Mouse (Mus musculus): ENCODE measurements at regions not wholly inside any gene's neighbourhood (a gene's known extent, or its start where the extent isn't known, plus 50 kb on each side); places are given as distances from the start of the nearest gene placed in this dataset.
A peak's percentile ranks its signal among the peaks of the same experiment; 100 is the strongest.

GRCm38 (mm10) chr1:157973373-157974232 is 382.5 kb downstream of the Brinp2 start:
- DNase-seq: peak; percentile 8

- no peak for DNase-seq
Observed at GRCm38 (mm10) chr1:157974656-157975055, 381.5 kb downstream of the Brinp2 start.

- peak; percentile 3 for DNase-seq
Observed at GRCm38 (mm10) chr1:158019161-158019560, 337.0 kb downstream of the Brinp2 start.

GRCm38 (mm10) chr1:158039756-158040155 is 316.4 kb downstream of the Brinp2 start:
- no peak for DNase-seq

- DNase-seq: no peak
Observed at GRCm38 (mm10) chr1:158040334-158040733, 315.8 kb downstream of the Brinp2 start.

- no peak for DNase-seq
Observed at GRCm38 (mm10) chr1:158052644-158053043, 303.5 kb downstream of the Brinp2 start.

- no peak for DNase-seq
Observed at GRCm38 (mm10) chr1:158054961-158055360, 301.2 kb downstream of the Brinp2 start.

GRCm38 (mm10) chr1:158056994-158057630 is 299.0 kb downstream of the Brinp2 start:
- no peak for DNase-seq

- no peak for DNase-seq
Observed at GRCm38 (mm10) chr1:158057789-158058188, 298.3 kb downstream of the Brinp2 start.

- DNase-seq: no peak
Observed at GRCm38 (mm10) chr1:158061995-158062394, 294.1 kb downstream of the Brinp2 start.

GRCm38 (mm10) chr1:158082181-158082580 is 273.9 kb downstream of the Brinp2 start:
- no peak for DNase-seq

- DNase-seq: no peak
Observed at GRCm38 (mm10) chr1:158085856-158086255, 270.3 kb downstream of the Brinp2 start.

GRCm38 (mm10) chr1:158097500-158097899 is 258.6 kb downstream of the Brinp2 start:
- DNase-seq: no peak

GRCm38 (mm10) chr1:158119708-158120107 is 236.4 kb downstream of the Brinp2 start:
- no peak for DNase-seq

- no peak for DNase-seq
Observed at GRCm38 (mm10) chr1:158124902-158125301, 231.2 kb downstream of the Brinp2 start.

- no peak for DNase-seq
Observed at GRCm38 (mm10) chr1:158126272-158126671, 229.9 kb downstream of the Brinp2 start.

GRCm38 (mm10) chr1:158129243-158129770 is 226.8 kb downstream of the Brinp2 start:
- no peak for DNase-seq

GRCm38 (mm10) chr1:158147525-158147924 is 208.6 kb downstream of the Brinp2 start:
- peak; percentile 3 for DNase-seq

- no peak for DNase-seq
Observed at GRCm38 (mm10) chr1:158148035-158148434, 208.1 kb downstream of the Brinp2 start.

GRCm38 (mm10) chr1:158161111-158161510 is 195.0 kb downstream of the Brinp2 start:
- DNase-seq: no peak

GRCm38 (mm10) chr1:158161533-158161932 is 194.6 kb downstream of the Brinp2 start:
- DNase-seq: no peak

GRCm38 (mm10) chr1:158163411-158163810 is 192.7 kb downstream of the Brinp2 start:
- DNase-seq: no peak

GRCm38 (mm10) chr1:158170006-158170405 is 186.1 kb downstream of the Brinp2 start:
- DNase-seq: no peak

- DNase-seq: no peak
Observed at GRCm38 (mm10) chr1:158180095-158180494, 176.0 kb downstream of the Brinp2 start.

Data from kidney, adult 9 months (tissue).